Mouse (Mus musculus) intestine, embryonic 16.5 days (tissue): Measurements from ENCODE around the gene Ppp3ca. TPM values are rescaled to one million over a fixed set of nuclear protein-coding genes. Genes with fewer than 3 reads are reported as not detected.

Source experiments
- ATAC-seq: fragments of 200-750 bp; cut with Nextera tagmentation; 2 replicates; pipeline ENCODE4 v1.8.0; 2017; ENCODE audit warnings: moderate TSS enrichment, moderate library complexity
- H3K27ac ChIP-seq: fragments of 300-500 bp; sonication (generic); 2 replicates; pipeline ENCODE4 v1.5.1; 2014; ENCODE audit warnings: mild to moderate bottlenecking, low read length
- H3K27me3 ChIP-seq: fragments of 300-500 bp; sonication (generic); replicated peaks from 2 replicates; pipeline ENCODE4 v1.6.1; 2014; ENCODE audit warnings: low read length, control low read depth, mixed read lengths; ENCODE audit not compliant: control insufficient read depth, insufficient read depth
- H3K36me3 ChIP-seq: fragments of 300-500 bp; sonication (generic); 2 replicates; pipeline ENCODE4 v1.6.1; 2014; ENCODE audit warnings: low read length, control low read depth; ENCODE audit not compliant: control insufficient read depth, insufficient read depth
- H3K4me1 ChIP-seq: fragments of 300-500 bp; sonication (generic); 2 replicates; pipeline ENCODE4 v1.6.1; 2014; ENCODE audit warnings: low read length, control low read depth, mixed read lengths; ENCODE audit not compliant: control insufficient read depth, insufficient read depth
- H3K4me2 ChIP-seq: fragments of 300-500 bp; sonication (generic); 2 replicates; pipeline ENCODE4 v1.6.1; 2014; ENCODE audit warnings: low read depth, low read length, control low read depth
- H3K4me3 ChIP-seq: fragments of 300-500 bp; sonication (generic); 2 replicates; pipeline ENCODE4 v1.5.1; 2014; ENCODE audit warnings: mild to moderate bottlenecking, low read length
- H3K9ac ChIP-seq: fragments of 300-500 bp; sonication (generic); 2 replicates; pipeline ENCODE4 v1.6.1; 2014; ENCODE audit warnings: low read depth, low read length
- H3K9me3 ChIP-seq: fragments of 300-500 bp; sonication (generic); 2 replicates; pipeline ENCODE4 v1.6.1; 2016; ENCODE audit warnings: low read length, control low read depth; ENCODE audit not compliant: control insufficient read depth
- WGBS: fragments of 180-500 bp; shearing (Covaris S2); extraction: QIAGEN DNeasy Blood & Tissue Kit; methylation state at CpG from one replicate; pipeline ENCODE4 v1.1.7; 2014; 5-methylcytosine and 5-hydroxymethylcytosine counted together
- polyA plus RNA-seq: library from polyadenylated mRNA; unstranded; fragments of >200 nt; fragmentation: Nextera tagmentation; extraction: Ambion mirVana; gene quantifications from 2 replicates; pipeline ENCODE4 v1.2.1, GENCODE M21; 2015

Gene Ppp3ca
- polyA plus RNA-seq, 1 experiment from 2014 or later: 33.6 TPM

- Histone ChIP-seq H3K9ac (no peak overlapping the region), H3K27ac (no peak overlapping the region), H3K27me3 (no peaks in the 10 kb centered on the region), H3K4me2 (no peak overlapping the region), H3K9me3 (no peaks in the 10 kb centered on the region), H3K4me3 (no peak overlapping the region), H3K36me3 (no peaks in the 10 kb centered on the region), H3K4me1 (no peaks in the 10 kb centered on the region)
- no peak for ATAC-seq
Observed at GRCm38 (mm10) chr3:136782058-136782457, 112.1 kb downstream of the Ppp3ca start.

GRCm38 (mm10) chr3:136785686-136786085 lies 115.8 kb downstream of the Ppp3ca start:
- H3K9ac ChIP-seq: no peak overlapping the region
- H3K4me1 ChIP-seq: peaks cover 8% of the 10 kb centered on the region
- no peak overlapping the region for H3K4me2 ChIP-seq
- no peaks in the 10 kb centered on the region for H3K9me3 ChIP-seq
- H3K27ac ChIP-seq: no peak overlapping the region
- no peaks in the 10 kb centered on the region for H3K27me3 ChIP-seq
- H3K4me3 ChIP-seq: no peak overlapping the region
- no peaks in the 10 kb centered on the region for H3K36me3 ChIP-seq
- ATAC-seq: no peak
- WGBS: 83% methylated on average over 6 of the region's 6 CpGs

- Histone ChIP-seq H3K27me3 (no peaks in the 10 kb centered on the region), H3K9ac (no peak overlapping the region), H3K27ac (no peak overlapping the region), H3K4me1 (peaks cover 9% of the 10 kb centered on the region), H3K9me3 (no peaks in the 10 kb centered on the region), H3K4me2 (no peak overlapping the region), H3K4me3 (no peak overlapping the region), H3K36me3 (no peaks in the 10 kb centered on the region)
- 50% methylated on average over 4 of the region's 4 CpGs for WGBS
- peak; percentile 28; the same call in 1 of the 2 replicates for ATAC-seq
Observed at GRCm38 (mm10) chr3:136790261-136790871, 120.4 kb downstream of the Ppp3ca start.

- Histone ChIP-seq H3K4me1 (peaks cover 10% of the 10 kb centered on the region), H3K9me3 (no peaks in the 10 kb centered on the region), H3K4me2 (no peak overlapping the region), H3K4me3 (no peak overlapping the region), H3K9ac (no peak overlapping the region), H3K27ac (no peak overlapping the region), H3K36me3 (no peaks in the 10 kb centered on the region), H3K27me3 (no peaks in the 10 kb centered on the region)
- ATAC-seq: no peak
- WGBS: 85% methylated on average over 5 of the region's 5 CpGs
Observed at GRCm38 (mm10) chr3:136791404-136791803, 121.5 kb downstream of the Ppp3ca start.

- H3K27me3 ChIP-seq: no peaks in the 10 kb centered on the region
- no peaks in the 10 kb centered on the region for H3K36me3 ChIP-seq
- peaks cover 10% of the 10 kb centered on the region for H3K4me1 ChIP-seq
- no peaks in the 10 kb centered on the region for H3K9me3 ChIP-seq
- no peak for ATAC-seq
- no peak overlapping the region for H3K9ac ChIP-seq
- H3K4me3 ChIP-seq: no peak overlapping the region
- no peak overlapping the region for H3K4me2 ChIP-seq
- no peak overlapping the region for H3K27ac ChIP-seq
- 95% methylated on average over 2 of the region's 2 CpGs for WGBS
Observed at GRCm38 (mm10) chr3:136791946-136792345, 122.0 kb downstream of the Ppp3ca start.

GRCm38 (mm10) chr3:136793411-136793810 lies 123.5 kb downstream of the Ppp3ca start:
- H3K36me3 ChIP-seq: no peaks in the 10 kb centered on the region
- H3K9ac ChIP-seq: no peak overlapping the region
- WGBS: 82% methylated on average over 2 of the region's 2 CpGs
- peaks cover 10% of the 10 kb centered on the region for H3K4me1 ChIP-seq
- H3K9me3 ChIP-seq: no peaks in the 10 kb centered on the region
- H3K27ac ChIP-seq: no peak overlapping the region
- no peak overlapping the region for H3K4me2 ChIP-seq
- ATAC-seq: no peak
- no peaks in the 10 kb centered on the region for H3K27me3 ChIP-seq
- no peak overlapping the region for H3K4me3 ChIP-seq

- Histone ChIP-seq H3K4me2 (no peak overlapping the region), H3K9ac (no peak overlapping the region), H3K4me1 (peaks cover 10% of the 10 kb centered on the region), H3K4me3 (no peak overlapping the region), H3K27me3 (no peaks in the 10 kb centered on the region), H3K36me3 (no peaks in the 10 kb centered on the region), H3K27ac (no peak overlapping the region; the same call in 1 of the 2 replicates), H3K9me3 (no peaks in the 10 kb centered on the region)
- ATAC-seq: no peak
- WGBS: 73% methylated on average over 7 of the region's 7 CpGs
Observed at GRCm38 (mm10) chr3:136794426-136795217, 124.7 kb downstream of the Ppp3ca start.

- Histone ChIP-seq H3K9ac (no peak overlapping the region), H3K4me3 (no peak overlapping the region), H3K36me3 (no peaks in the 10 kb centered on the region), H3K4me2 (no peak overlapping the region), H3K27ac (no peak overlapping the region), H3K27me3 (no peaks in the 10 kb centered on the region), H3K4me1 (0 out of 2 replicates have a peak, but pooled peaks cover 2% of the 10 kb centered on the region), H3K9me3 (no peaks in the 10 kb centered on the region)
- ATAC-seq: no peak
- WGBS: 92% methylated on average over 3 of the region's 3 CpGs
Observed at GRCm38 (mm10) chr3:136798896-136799295, 129.0 kb downstream of the Ppp3ca start.

- Histone ChIP-seq H3K9ac (no peak overlapping the region), H3K27ac (no peak overlapping the region), H3K4me1 (no peaks in the 10 kb centered on the region), H3K36me3 (no peaks in the 10 kb centered on the region), H3K9me3 (no peaks in the 10 kb centered on the region), H3K4me2 (no peak overlapping the region), H3K27me3 (no peaks in the 10 kb centered on the region), H3K4me3 (no peak overlapping the region)
- WGBS: 87% methylated on average over 4 of the region's 4 CpGs
- no peak for ATAC-seq
Observed at GRCm38 (mm10) chr3:136802595-136802994, 132.7 kb downstream of the Ppp3ca start.
